Mouse (Mus musculus): ENCODE measurements around the gene Kit.

The Kit gene

GRCm38 (mm10) chr5:75590961-75591360, 16.2 kb downstream of the Kit start:
- DNase-seq, result no peak

- DNase-seq, result no peak
These were observed 16.9 kb downstream of the Kit start for GRCm38 (mm10) chr5:75591567-75591966.

- no peak for DNase-seq
These were observed 20.6 kb downstream of the Kit start for GRCm38 (mm10) chr5:75595319-75595718.

- no peak for DNase-seq
These were observed 21.5 kb downstream of the Kit start for GRCm38 (mm10) chr5:75596211-75596610.

- DNase-seq, result no peak
These were observed 22.6 kb downstream of the Kit start for GRCm38 (mm10) chr5:75597316-75597715.

- DNase-seq, result no peak
These were observed 23.8 kb downstream of the Kit start for GRCm38 (mm10) chr5:75598491-75598890.

- DNase-seq, result no peak
These were observed 25.3 kb downstream of the Kit start for GRCm38 (mm10) chr5:75599991-75600390.

- no peak for DNase-seq
These were observed 29.5 kb downstream of the Kit start for GRCm38 (mm10) chr5:75604238-75604637.

GRCm38 (mm10) chr5:75606898-75607297, 32.2 kb downstream of the Kit start:
- DNase-seq, result no peak

- DNase-seq, result no peak
These were observed 33.3 kb downstream of the Kit start for GRCm38 (mm10) chr5:75607971-75608370.

- DNase-seq, result no peak
These were observed 37.7 kb downstream of the Kit start for GRCm38 (mm10) chr5:75612380-75612779.

- DNase-seq, result no peak
These were observed 38.2 kb downstream of the Kit start for GRCm38 (mm10) chr5:75612926-75613325.

GRCm38 (mm10) chr5:75615000-75615571, 40.4 kb downstream of the Kit start:
- no peak for DNase-seq

- DNase-seq, result no peak
These were observed 40.9 kb downstream of the Kit start for GRCm38 (mm10) chr5:75615624-75616023.

GRCm38 (mm10) chr5:75622401-75622800, 47.7 kb downstream of the Kit start:
- DNase-seq, result no peak

- no peak for DNase-seq
These were observed 48.3 kb downstream of the Kit start for GRCm38 (mm10) chr5:75623007-75623406.

- no peak for DNase-seq
These were observed 48.8 kb downstream of the Kit start for GRCm38 (mm10) chr5:75623520-75623919.

GRCm38 (mm10) chr5:75623993-75624706, 49.4 kb downstream of the Kit start:
- DNase-seq, result no peak

GRCm38 (mm10) chr5:75625059-75625458, 50.3 kb downstream of the Kit start:
- DNase-seq, result no peak

GRCm38 (mm10) chr5:75626284-75626683, 51.6 kb downstream of the Kit start:
- DNase-seq, result no peak

- no peak for DNase-seq
These were observed 52.0 kb downstream of the Kit start for GRCm38 (mm10) chr5:75626703-75627102.

- DNase-seq, result no peak
These were observed 57.5 kb downstream of the Kit start for GRCm38 (mm10) chr5:75632257-75632656.

- no peak for DNase-seq
These were observed 58.3 kb downstream of the Kit start for GRCm38 (mm10) chr5:75632846-75633640.

GRCm38 (mm10) chr5:75635385-75635784, 60.7 kb downstream of the Kit start:
- peak; percentile 32 for DNase-seq

Measured in right cerebral cortex, postnatal 25 days (tissue).